Mouse (Mus musculus) liver, postnatal 0 days (tissue): ENCODE results near the gene Bbs7.

Experiments
- CTCF ChIP-seq: sonication (generic); IDR thresholded peaks from 2 replicates; pipeline ENCODE4 v1.5.1; 2016; ENCODE audit warnings: antibody characterized with exemption, low read depth
- EP300 ChIP-seq: IDR thresholded peaks from 2 replicates; pipeline ENCODE4 v1.6.1; 2016; ENCODE audit warnings: antibody characterized with exemption, low read depth, mild to moderate bottlenecking

GRCm38 (mm10) chr3:36618181-36618580 is 4.9 kb upstream of the Bbs7 start:
- TF ChIP-seq CTCF, result no peak
- no peak for TF ChIP-seq EP300
